Mouse (Mus musculus): ENCODE measurements around the gene Xylt2. TPM values are rescaled to one million over a fixed set of nuclear protein-coding genes. Genes with fewer than 3 reads are reported as not detected.
A peak's percentile ranks its signal among the peaks of the same experiment; 100 is the strongest.

Xylt2 gene
- total and polyA plus RNA-seq, 3 experiments: 10.1 to 20.2 (median 16.3) TPM

- dilution Hi-C loops (cut with MboI; ENCODE audit: extremely low pct_ligation_motif_present, extremely low pct_unique_long_range_greater_than_20kb, low sequenced_read_pairs): no loop called here
- H3K4me1 ChIP-seq (ENCODE audit: control insufficient read depth in 1 of 2, insufficient read depth in 2 of 2): peaks cover 2 to 29% of the 10 kb centered on the region in 2 experiments; a peak in 2 of 4 replicates
- peaks cover 52% of the 10 kb centered on the region for H3K79me2 ChIP-seq (replicated peaks; ENCODE audit: control insufficient read depth, extremely low read depth, insufficient read depth, poor library complexity, severe bottlenecking)
- no peaks in the 10 kb centered on the region for H3K27me3 ChIP-seq (replicated peaks)
- in situ Hi-C loops (cut with MboI; ENCODE audit: low pct_ligation_motif_present, low pct_unique_long_range_greater_than_20kb, low sequenced_read_pairs): no loop called here
- peaks cover 49 to 60% of the 10 kb centered on the region in 2 experiments for H3K36me3 ChIP-seq (replicated peaks in 1 of 2; ENCODE audit: control insufficient read depth in 1 of 2, insufficient read depth in 1 of 2, low read length in 1 of 2)
- H3K4me2 ChIP-seq (ENCODE audit: insufficient read depth, low read depth, poor library complexity, severe bottlenecking): no peak overlapping the region
- DNase-seq (ENCODE audit: extremely low read depth): no peak
- no peak for TF ChIP-seq CHD2 (IDR thresholded peaks at IDR 0.05; ENCODE audit: low read length)
- no peak overlapping the region for H3K4me3 ChIP-seq (replicated peaks in 1 of 3; ENCODE audit: low read depth in 2 of 3, low read length in 2 of 3, poor library complexity in 1 of 3)
- no peak overlapping the region for H3K9ac ChIP-seq (ENCODE audit: insufficient read depth, low read depth)
- H3K9me3 ChIP-seq (replicated peaks; ENCODE audit: low read length): no peaks in the 10 kb centered on the region
- no peak overlapping the region for H3K27ac ChIP-seq (ENCODE audit: insufficient read depth, low read depth)
Observed at GRCm38 (mm10) chr11:94631969-94632368, 45.3 kb downstream of the Xylt2 start.

GRCm38 (mm10) chr11:94630199-94631011 is 46.9 kb downstream of the Xylt2 start:
- dilution Hi-C loops (cut with MboI; ENCODE audit: extremely low pct_ligation_motif_present, extremely low pct_unique_long_range_greater_than_20kb, low sequenced_read_pairs) (no loop called here), in situ Hi-C loops (cut with MboI; ENCODE audit: low pct_ligation_motif_present, low pct_unique_long_range_greater_than_20kb, low sequenced_read_pairs) (no loop called here)
- Histone ChIP-seq H3K79me2 (replicated peaks; ENCODE audit: control insufficient read depth, extremely low read depth, insufficient read depth, poor library complexity, severe bottlenecking) (peaks cover 52% of the 10 kb centered on the region), H3K9me3 (replicated peaks; ENCODE audit: low read length) (no peaks in the 10 kb centered on the region), H3K9ac (ENCODE audit: insufficient read depth, low read depth) (peak overlapping the region; percentile 92), H3K4me2 (ENCODE audit: insufficient read depth, low read depth, poor library complexity, severe bottlenecking) (peak overlapping the region; percentile 89), H3K27me3 (replicated peaks) (no peaks in the 10 kb centered on the region), H3K27ac (ENCODE audit: insufficient read depth, low read depth) (peak overlapping the region; percentile 22; the same call in 1 of the 2 replicates), H3K4me1 (ENCODE audit: control insufficient read depth in 1 of 2, insufficient read depth in 2 of 2) (peaks cover 2 to 29% of the 10 kb centered on the region in 2 experiments; a peak in 2 of 4 replicates), H3K4me3 (replicated peaks in 1 of 3; ENCODE audit: low read depth in 2 of 3, low read length in 2 of 3, poor library complexity in 1 of 3) (peak overlapping the region; percentile 65 to 93 (median 89)), H3K36me3 (replicated peaks in 1 of 2; ENCODE audit: control insufficient read depth in 1 of 2, insufficient read depth in 1 of 2, low read length in 1 of 2) (peaks cover 33 to 44% of the 10 kb centered on the region in 2 experiments)
- TF ChIP-seq CHD1 (IDR thresholded peaks at IDR 0.05; ENCODE audit: low read depth, low read length): peak; percentile 48; the same call in 1 of the 2 replicates
- TF ChIP-seq SIN3A (IDR thresholded peaks at IDR 0.05; ENCODE audit: low read length): peak; percentile 69
- peak; percentile 77 for TF ChIP-seq MYC (IDR thresholded peaks at IDR 0.05; ENCODE audit: low read depth, low read length)
- no peak for TF ChIP-seq ZMIZ1 (IDR thresholded peaks at IDR 0.05; ENCODE audit: low read depth, low read length)
- peak; percentile 73 for TF ChIP-seq MAX (IDR thresholded peaks at IDR 0.05; ENCODE audit: low read length)
- peak; percentile 51; the same call in 1 of the 2 replicates for TF ChIP-seq MAZ (IDR thresholded peaks at IDR 0.05; ENCODE audit: low read depth, low read length)
- no peak for TF ChIP-seq GABPA (IDR thresholded peaks at IDR 0.05; ENCODE audit: insufficient replicate concordance, low read depth, low read length)
- no peak for TF ChIP-seq EP300 (IDR thresholded peaks at IDR 0.05; ENCODE audit: low read length)
- no peak for TF ChIP-seq UBTF (IDR thresholded peaks at IDR 0.05; ENCODE audit: low read depth, low read length)
- TF ChIP-seq ELF1 (IDR thresholded peaks at IDR 0.05; ENCODE audit: low read depth, low read length): no peak
- TF ChIP-seq BHLHE40 (IDR thresholded peaks at IDR 0.05; ENCODE audit: low read depth, low read length): peak; percentile 82
- TF ChIP-seq HCFC1 (IDR thresholded peaks at IDR 0.05; ENCODE audit: low read depth, low read length): no peak
- 0 out of 2 replicates have a peak, but pooled peaks have one; percentile 39 for TF ChIP-seq MEF2A (IDR thresholded peaks at IDR 0.05; ENCODE audit: borderline replicate concordance, low read depth, low read length)
- 0 out of 2 replicates have a peak, but pooled peaks have one; percentile 19 for TF ChIP-seq IRF4 (IDR thresholded peaks at IDR 0.05; ENCODE audit: low read depth, low read length)
- no peak for TF ChIP-seq CHD2 (IDR thresholded peaks at IDR 0.05; ENCODE audit: low read length)
- TF ChIP-seq ZNF384 (IDR thresholded peaks at IDR 0.05; ENCODE audit: low read depth, low read length): 0 out of 2 replicates have a peak, but pooled peaks have one; percentile 9
- no peak for DNase-seq (ENCODE audit: extremely low read depth)
